Mouse (Mus musculus) c-Kit-positive CD71-positive TER-119-negative erythroid progenitor cells, embryonic 14.5 days (primary cell): ENCODE measurements at regions not wholly inside any gene's neighbourhood (a gene's known extent, or its start where the extent isn't known, plus 50 kb on each side); places are given as distances from the start of the nearest gene placed in this dataset.

Experiments used
- DNase-seq: peaks from one replicate; pipeline ENCODE4 v3.0.0-alpha.2; 2013; ENCODE audit warnings: low read depth

GRCm38 (mm10) chr2:167821186-167821585 lies 110.7 kb upstream of the Ptpn1 start:
- DNase-seq: no peak

GRCm38 (mm10) chr2:167818799-167819198 lies 113.1 kb upstream of the Ptpn1 start:
- DNase-seq: no peak

- no peak for DNase-seq
These were observed 114.8 kb upstream of the Ptpn1 start for GRCm38 (mm10) chr2:167817030-167817429.

- no peak for DNase-seq
These were observed 116.7 kb upstream of the Ptpn1 start for GRCm38 (mm10) chr2:167815123-167815522.

- no peak for DNase-seq
These were observed 119.6 kb upstream of the Tmem189 start for GRCm38 (mm10) chr2:167809256-167809655.

GRCm38 (mm10) chr2:167805629-167806304 lies 116.1 kb upstream of the Tmem189 start:
- no peak for DNase-seq

- DNase-seq: no peak
These were observed 115.0 kb upstream of the Tmem189 start for GRCm38 (mm10) chr2:167804493-167805227.

GRCm38 (mm10) chr2:167802494-167802893 lies 112.9 kb upstream of the Tmem189 start:
- no peak for DNase-seq

GRCm38 (mm10) chr2:167801389-167801788 lies 111.8 kb upstream of the Tmem189 start:
- no peak for DNase-seq

GRCm38 (mm10) chr2:167800648-167801245 lies 111.1 kb upstream of the Tmem189 start:
- DNase-seq: no peak

GRCm38 (mm10) chr2:167799629-167800387 lies 110.2 kb upstream of the Tmem189 start:
- no peak for DNase-seq

- no peak for DNase-seq
These were observed 109.4 kb upstream of the Tmem189 start for GRCm38 (mm10) chr2:167798969-167799513.

GRCm38 (mm10) chr2:167798076-167798782 lies 108.6 kb upstream of the Tmem189 start:
- no peak for DNase-seq

- no peak for DNase-seq
These were observed 105.9 kb upstream of the Tmem189 start for GRCm38 (mm10) chr2:167795491-167795890.

GRCm38 (mm10) chr2:167793916-167794315 lies 104.3 kb upstream of the Tmem189 start:
- no peak for DNase-seq

GRCm38 (mm10) chr2:167792753-167793152 lies 103.1 kb upstream of the Tmem189 start:
- DNase-seq: no peak

GRCm38 (mm10) chr2:167792330-167792729 lies 102.7 kb upstream of the Tmem189 start:
- no peak for DNase-seq

- DNase-seq: no peak
These were observed 99.9 kb upstream of the Tmem189 start for GRCm38 (mm10) chr2:167789471-167789923.

GRCm38 (mm10) chr2:167786951-167787350 lies 97.3 kb upstream of the Tmem189 start:
- DNase-seq: no peak

- no peak for DNase-seq
These were observed 94.7 kb upstream of the Tmem189 start for GRCm38 (mm10) chr2:167784353-167784752.

- DNase-seq: no peak
These were observed 93.8 kb upstream of the Tmem189 start for GRCm38 (mm10) chr2:167783374-167783773.
